Mouse (Mus musculus): ENCODE measurements around the gene Spata33.

GRCm38 (mm10) chr8:123242107-123242923, 29.7 kb downstream of the Spata33 start:
- TF ChIP-seq CTCF (IDR thresholded peaks at IDR 0.05; ENCODE audit: low read depth, low read length) (no peak), POLR2A (IDR thresholded peaks at IDR 0.05; ENCODE audit: extremely low read depth, insufficient read depth, low read length) (no peak)

All from liver, adult 2 months (tissue).